Mouse (Mus musculus): Measurements from ENCODE around the gene Nolc1. TPM values are rescaled to one million over a fixed set of nuclear protein-coding genes. Genes with fewer than 3 reads are reported as not detected.
A peak's percentile ranks its signal among the peaks of the same experiment; 100 is the strongest.

Gene Nolc1
- polyA plus RNA-seq, 2 experiments, result 64.1 to 73.5 TPM

GRCm38 (mm10) chr19:46085185-46085584 is 9.5 kb downstream of the Nolc1 start:
- no peak overlapping the region for H3K27ac ChIP-seq (replicated peaks; ENCODE audit: low read depth, low read length)
- no peak for TF ChIP-seq POLR2A (IDR thresholded peaks at IDR 0.05; ENCODE audit: borderline replicate concordance, extremely low read depth, insufficient read depth, insufficient read length)
- H3K27me3 ChIP-seq (ENCODE audit: control insufficient read depth, insufficient read depth, low read length), result no peaks in the 10 kb centered on the region
- H3K9ac ChIP-seq (ENCODE audit: low read depth, low read length, severe bottlenecking), result no peak overlapping the region
- no peaks in the 10 kb centered on the region for H3K9me3 ChIP-seq (ENCODE audit: control insufficient read depth, low read length)
- ATAC-seq (ENCODE audit: low FRiP score, low read depth) (no peak), DNase-seq (ENCODE audit: low spot score) (no peak)
- no peak overlapping the region for H3K4me3 ChIP-seq (replicated peaks; ENCODE audit: low read length)
- 95% methylated on average over 8 of the region's 8 CpGs for WGBS
- no peak overlapping the region for H3K4me2 ChIP-seq (replicated peaks; ENCODE audit: low read depth, low read length, severe bottlenecking)
- H3K4me1 ChIP-seq (ENCODE audit: control insufficient read depth, insufficient read depth, low read length), result no peaks in the 10 kb centered on the region
- peaks cover 54% of the 10 kb centered on the region for H3K36me3 ChIP-seq (ENCODE audit: control insufficient read depth, insufficient read depth, low read length)

GRCm38 (mm10) chr19:46086337-46086736 is 10.7 kb downstream of the Nolc1 start:
- H3K4me3 ChIP-seq (replicated peaks; ENCODE audit: low read length), result no peak overlapping the region
- no peaks in the 10 kb centered on the region for H3K9me3 ChIP-seq (ENCODE audit: control insufficient read depth, low read length)
- no peak overlapping the region for H3K4me2 ChIP-seq (replicated peaks; ENCODE audit: low read depth, low read length, severe bottlenecking)
- H3K9ac ChIP-seq (ENCODE audit: low read depth, low read length, severe bottlenecking), result no peak overlapping the region
- H3K36me3 ChIP-seq (ENCODE audit: control insufficient read depth, insufficient read depth, low read length), result peaks cover 43% of the 10 kb centered on the region
- DNase-seq (ENCODE audit: low spot score), result peak; percentile 13
- TF ChIP-seq POLR2A (IDR thresholded peaks at IDR 0.05; ENCODE audit: borderline replicate concordance, extremely low read depth, insufficient read depth, insufficient read length), result no peak
- no peaks in the 10 kb centered on the region for H3K4me1 ChIP-seq (ENCODE audit: control insufficient read depth, insufficient read depth, low read length)
- no peaks in the 10 kb centered on the region for H3K27me3 ChIP-seq (ENCODE audit: control insufficient read depth, insufficient read depth, low read length)
- ATAC-seq (ENCODE audit: low FRiP score, low read depth), result no peak
- H3K27ac ChIP-seq (replicated peaks; ENCODE audit: low read depth, low read length), result no peak overlapping the region
- 59% methylated on average over 3 of the region's 3 CpGs for WGBS

GRCm38 (mm10) chr19:46087871-46088270 is 12.2 kb downstream of the Nolc1 start:
- no peak overlapping the region for H3K9ac ChIP-seq (ENCODE audit: low read depth, low read length, severe bottlenecking)
- DNase-seq (ENCODE audit: low spot score) (no peak), ATAC-seq (ENCODE audit: low FRiP score, low read depth) (no peak)
- WGBS, result 82% methylated on average over 7 of the region's 7 CpGs
- peaks cover 28% of the 10 kb centered on the region for H3K36me3 ChIP-seq (ENCODE audit: control insufficient read depth, insufficient read depth, low read length)
- no peaks in the 10 kb centered on the region for H3K4me1 ChIP-seq (ENCODE audit: control insufficient read depth, insufficient read depth, low read length)
- no peak overlapping the region for H3K4me3 ChIP-seq (replicated peaks; ENCODE audit: low read length)
- H3K27me3 ChIP-seq (ENCODE audit: control insufficient read depth, insufficient read depth, low read length), result no peaks in the 10 kb centered on the region
- no peak for TF ChIP-seq POLR2A (IDR thresholded peaks at IDR 0.05; ENCODE audit: borderline replicate concordance, extremely low read depth, insufficient read depth, insufficient read length)
- no peak overlapping the region for H3K27ac ChIP-seq (replicated peaks; ENCODE audit: low read depth, low read length)
- no peak overlapping the region for H3K4me2 ChIP-seq (replicated peaks; ENCODE audit: low read depth, low read length, severe bottlenecking)
- no peaks in the 10 kb centered on the region for H3K9me3 ChIP-seq (ENCODE audit: control insufficient read depth, low read length)

- H3K4me2 ChIP-seq (replicated peaks; ENCODE audit: low read depth, low read length, severe bottlenecking), result no peak overlapping the region
- no peaks in the 10 kb centered on the region for H3K36me3 ChIP-seq (ENCODE audit: control insufficient read depth, insufficient read depth, low read length)
- ATAC-seq (ENCODE audit: low FRiP score, low read depth) (no peak), DNase-seq (ENCODE audit: low spot score) (no peak)
- no peak for TF ChIP-seq POLR2A (IDR thresholded peaks at IDR 0.05; ENCODE audit: borderline replicate concordance, extremely low read depth, insufficient read depth, insufficient read length)
- H3K27ac ChIP-seq (replicated peaks; ENCODE audit: low read depth, low read length), result no peak overlapping the region
- no peaks in the 10 kb centered on the region for H3K9me3 ChIP-seq (ENCODE audit: control insufficient read depth, low read length)
- no peak overlapping the region for H3K9ac ChIP-seq (ENCODE audit: low read depth, low read length, severe bottlenecking)
- H3K4me1 ChIP-seq (ENCODE audit: control insufficient read depth, insufficient read depth, low read length), result no peaks in the 10 kb centered on the region
- no peak overlapping the region for H3K4me3 ChIP-seq (replicated peaks; ENCODE audit: low read length)
- 90% methylated on average over 4 of the region's 4 CpGs for WGBS
- no peaks in the 10 kb centered on the region for H3K27me3 ChIP-seq (ENCODE audit: control insufficient read depth, insufficient read depth, low read length)
Observed at GRCm38 (mm10) chr19:46091641-46092040, 16.0 kb downstream of the Nolc1 start.

- TF ChIP-seq POLR2A (IDR thresholded peaks at IDR 0.05; ENCODE audit: borderline replicate concordance, extremely low read depth, insufficient read depth, insufficient read length), result no peak
- Histone ChIP-seq H3K4me3 (replicated peaks; ENCODE audit: low read length) (no peak overlapping the region), H3K36me3 (ENCODE audit: control insufficient read depth, insufficient read depth, low read length) (no peaks in the 10 kb centered on the region), H3K27ac (replicated peaks; ENCODE audit: low read depth, low read length) (no peak overlapping the region), H3K9me3 (ENCODE audit: control insufficient read depth, low read length) (no peaks in the 10 kb centered on the region), H3K4me1 (ENCODE audit: control insufficient read depth, insufficient read depth, low read length) (no peaks in the 10 kb centered on the region), H3K4me2 (replicated peaks; ENCODE audit: low read depth, low read length, severe bottlenecking) (no peak overlapping the region), H3K27me3 (ENCODE audit: control insufficient read depth, insufficient read depth, low read length) (no peaks in the 10 kb centered on the region), H3K9ac (ENCODE audit: low read depth, low read length, severe bottlenecking) (no peak overlapping the region)
- ATAC-seq (ENCODE audit: low FRiP score, low read depth), result no peak
- DNase-seq (ENCODE audit: low spot score), result no peak
- 88% methylated on average over 2 of the region's 2 CpGs for WGBS
Observed at GRCm38 (mm10) chr19:46094144-46094543, 18.5 kb downstream of the Nolc1 start.

- H3K36me3 ChIP-seq (ENCODE audit: control insufficient read depth, insufficient read depth, low read length), result no peaks in the 10 kb centered on the region
- WGBS, result 82% methylated on average over 4 of the region's 4 CpGs
- H3K4me3 ChIP-seq (replicated peaks; ENCODE audit: low read length), result no peak overlapping the region
- no peaks in the 10 kb centered on the region for H3K27me3 ChIP-seq (ENCODE audit: control insufficient read depth, insufficient read depth, low read length)
- H3K9ac ChIP-seq (ENCODE audit: low read depth, low read length, severe bottlenecking), result no peak overlapping the region
- no peak for DNase-seq (ENCODE audit: low spot score)
- no peak for TF ChIP-seq POLR2A (IDR thresholded peaks at IDR 0.05; ENCODE audit: borderline replicate concordance, extremely low read depth, insufficient read depth, insufficient read length)
- no peak overlapping the region for H3K27ac ChIP-seq (replicated peaks; ENCODE audit: low read depth, low read length)
- H3K4me2 ChIP-seq (replicated peaks; ENCODE audit: low read depth, low read length, severe bottlenecking), result no peak overlapping the region
- no peak for ATAC-seq (ENCODE audit: low FRiP score, low read depth)
- H3K9me3 ChIP-seq (ENCODE audit: control insufficient read depth, low read length), result no peaks in the 10 kb centered on the region
- H3K4me1 ChIP-seq (ENCODE audit: control insufficient read depth, insufficient read depth, low read length), result no peaks in the 10 kb centered on the region
Observed at GRCm38 (mm10) chr19:46095291-46095690, 19.6 kb downstream of the Nolc1 start.
